8 mouse cellular contexts compared by ENCODE assay signal in genomic region chr9:66123648-66124047, GRCm38 (mm10). TPM values are rescaled to one million over a fixed set of nuclear protein-coding genes. Genes with fewer than 3 reads are reported as not detected.
DNase-seq lines count a peak whose midpoint lies in the region; ATAC-seq and TF ChIP-seq lines count a peak whose summit lies in the region.

No protein-coding gene starts in this region.

- TF ChIP-seq CTCF in CH12.LX (conservative IDR thresholded peaks at IDR 0.05 in 1 of 2, IDR thresholded peaks at IDR 0.05 in 1 of 2; ENCODE audit: low read depth in 2 of 2, low read length in 2 of 2): no peak

- peaks cover 47% of the 10 kb centered on the region for H3K4me1 ChIP-seq in heart, embryonic 13.5 days
- peaks cover 2 to 45% of the 10 kb centered on the region in 2 experiments; a peak in 2 of 4 replicates for H3K4me1 ChIP-seq in CH12.LX (ENCODE audit: control insufficient read depth in 1 of 2, insufficient read depth in 2 of 2)
- H3K4me1 ChIP-seq in forebrain, embryonic 12.5 days: peaks cover 41% of the 10 kb centered on the region
- peaks cover 78% of the 10 kb centered on the region for H3K4me1 ChIP-seq in liver, embryonic 13.5 days (replicated peaks)

- 10% methylated on average over 5 of the region's 5 CpGs for WGBS in heart, embryonic 13.5 days
- 22% methylated on average over 5 of the region's 5 CpGs for WGBS in forebrain, embryonic 12.5 days
- 4% methylated on average over 5 of the region's 5 CpGs for WGBS in liver, embryonic 13.5 days (ENCODE audit: insufficient replicate concordance)

- no peak for TF ChIP-seq RAD21 in CH12.LX (IDR thresholded peaks at IDR 0.05; ENCODE audit: low read depth, low read length)

- ATAC-seq in heart, embryonic 13.5 days (ENCODE audit: extremely low read depth, insufficient number of reproducible peaks, low FRiP score, low TSS enrichment): no peak
- no peak for ATAC-seq in forebrain, embryonic 12.5 days (ENCODE audit: low FRiP score)
- ATAC-seq in liver, embryonic 13.5 days (ENCODE audit: low read depth): no peak
- ATAC-seq in CD4-positive, CD25-positive, alpha-beta regulatory T cell, adult 4 months: no peak

- peak overlapping the region; percentile 91 for H3K4me2 ChIP-seq in heart, embryonic 13.5 days
- peak overlapping the region; percentile 96 for H3K4me2 ChIP-seq in CH12.LX (ENCODE audit: insufficient read depth, low read depth, poor library complexity, severe bottlenecking)
- peak overlapping the region; percentile 70 for H3K4me2 ChIP-seq in forebrain, embryonic 12.5 days
- H3K4me2 ChIP-seq in liver, embryonic 13.5 days: peak overlapping the region; percentile 83

- in situ Hi-C loops in CH12.LX (cut with MboI; ENCODE audit: low pct_ligation_motif_present, low pct_unique_long_range_greater_than_20kb, low sequenced_read_pairs): no loop called here

- H3K9ac ChIP-seq in heart, embryonic 13.5 days: peak overlapping the region; percentile 94
- peak overlapping the region; percentile 87 for H3K9ac ChIP-seq in CH12.LX (ENCODE audit: insufficient read depth, low read depth)
- peak overlapping the region; percentile 91 for H3K9ac ChIP-seq in forebrain, embryonic 12.5 days
- H3K9ac ChIP-seq in liver, embryonic 13.5 days: peak overlapping the region; percentile 93

- no peak for TF ChIP-seq EP300 in CH12.LX (IDR thresholded peaks at IDR 0.05; ENCODE audit: low read length)

- H3K79me2 ChIP-seq in CH12.LX (replicated peaks; ENCODE audit: control insufficient read depth, extremely low read depth, insufficient read depth, poor library complexity, severe bottlenecking): peaks cover 54% of the 10 kb centered on the region

- H3K27me3 ChIP-seq in heart, embryonic 13.5 days (replicated peaks): no peaks in the 10 kb centered on the region
- H3K27me3 ChIP-seq in CH12.LX (replicated peaks): no peaks in the 10 kb centered on the region
- no peaks in the 10 kb centered on the region for H3K27me3 ChIP-seq in forebrain, embryonic 12.5 days
- H3K27me3 ChIP-seq in liver, embryonic 13.5 days: no peaks in the 10 kb centered on the region

- peak overlapping the region; percentile 89 for H3K4me3 ChIP-seq in heart, embryonic 13.5 days
- peak overlapping the region; percentile 68 to 92 (median 86) for H3K4me3 ChIP-seq in CH12.LX (replicated peaks in 1 of 3; ENCODE audit: low read depth in 2 of 3, low read length in 2 of 3, poor library complexity in 1 of 3)
- H3K4me3 ChIP-seq in forebrain, embryonic 12.5 days (replicated peaks): peak overlapping the region; percentile 81
- H3K4me3 ChIP-seq in liver, embryonic 13.5 days (replicated peaks): peak overlapping the region; percentile 91

- no peaks in the 10 kb centered on the region for H3K9me3 ChIP-seq in heart, embryonic 13.5 days
- H3K9me3 ChIP-seq in CH12.LX (replicated peaks; ENCODE audit: low read length): no peaks in the 10 kb centered on the region
- no peaks in the 10 kb centered on the region for H3K9me3 ChIP-seq in forebrain, embryonic 12.5 days
- H3K9me3 ChIP-seq in liver, embryonic 13.5 days (replicated peaks): no peaks in the 10 kb centered on the region

- peaks cover 10% of the 10 kb centered on the region; the same call in 1 of the 2 replicates for H3K36me3 ChIP-seq in heart, embryonic 13.5 days
- H3K36me3 ChIP-seq in CH12.LX (replicated peaks in 1 of 2; ENCODE audit: control insufficient read depth in 1 of 2, insufficient read depth in 1 of 2, low read length in 1 of 2): peaks cover 8 to 29% of the 10 kb centered on the region in 2 experiments
- H3K36me3 ChIP-seq in forebrain, embryonic 12.5 days (replicated peaks): no peaks in the 10 kb centered on the region
- H3K36me3 ChIP-seq in liver, embryonic 13.5 days: peaks cover 3% of the 10 kb centered on the region; the same call in 1 of the 2 replicates

- H3K27ac ChIP-seq in heart, embryonic 13.5 days (replicated peaks): peak overlapping the region; percentile 91
- H3K27ac ChIP-seq in CH12.LX (ENCODE audit: insufficient read depth, low read depth): no peak overlapping the region
- no peak overlapping the region for H3K27ac ChIP-seq in forebrain, embryonic 12.5 days
- peak overlapping the region; percentile 93 for H3K27ac ChIP-seq in liver, embryonic 13.5 days

- DNase-seq in heart, adult 11 months: no peak
- no peak for DNase-seq in CH12.LX (ENCODE audit: extremely low read depth)
- no peak for DNase-seq in liver, embryonic 13.5 days
- no peak for DNase-seq in adrenal gland, postnatal 10 days
- no peak for DNase-seq in spleen, postnatal 36 days (ENCODE audit: low spot score in 2 of 2)

- dilution Hi-C loops in CH12.LX (cut with MboI; ENCODE audit: extremely low pct_ligation_motif_present, extremely low pct_unique_long_range_greater_than_20kb, low sequenced_read_pairs): no loop called here

- TF ChIP-seq POLR2A in CH12.LX (IDR thresholded peaks at IDR 0.05; ENCODE audit: low read depth, low read length): no peak

TF ChIP-seq in CH12.LX, 34 proteins besides CTCF, POLR2A, EP300 and RAD21:
- TF ChIP-seq UBTF (IDR thresholded peaks at IDR 0.05; ENCODE audit: low read depth, low read length) (no peak), NELFE (IDR thresholded peaks at IDR 0.05; ENCODE audit: low read depth, low read length) (no peak)

RNA-seq across cellular contexts. Expression of gene Snx1, which starts 2.7 kb away (rescaled TPM):
- 59.6 and 65.8 TPM in 2 replicates for polyA plus RNA-seq in heart, embryonic 13.5 days (2015; fragmentation: Nextera tagmentation; extraction: Ambion mirVana)
- total RNA-seq in CH12.LX (2012; rRNA removed) (86.4 and 91.4 TPM in 2 replicates), CH12.LX (2014; rRNA removed) (170 and 186 TPM in 2 replicates)
- 110 and 114 TPM in 2 replicates for polyA plus RNA-seq in CH12.LX (2012; ENCODE audit: insufficient read length, low read depth)
- 130 and 135 TPM in 2 replicates for polyA plus RNA-seq in forebrain, embryonic 12.5 days (2016; fragmentation: Nextera tagmentation; extraction: Ambion mirVana)
- 79.7 and 94.6 TPM in 2 replicates for polyA plus RNA-seq in liver, embryonic 13.5 days (2015; fragmentation: Nextera tagmentation; extraction: Ambion mirVana)
- total RNA-seq in adrenal gland, postnatal 10 days (2021): 10 to 100 TPM; 72.3 to 81.3 TPM
- 10 to 100 TPM; 94.0 to 96.9 TPM for polyA plus RNA-seq in CD4-positive, CD25-positive, alpha-beta regulatory T cell, adult 4 months (2017; shearing (Covaris generic))

RNA-seq across cellular contexts. Expression of gene Ciao2a, which starts 2.8 kb away (rescaled TPM):
- 152 and 172 TPM in 2 replicates for polyA plus RNA-seq in heart, embryonic 13.5 days (2015; fragmentation: Nextera tagmentation; extraction: Ambion mirVana)
- total RNA-seq in CH12.LX (2012; rRNA removed) (144 and 180 TPM in 2 replicates), CH12.LX (2014; rRNA removed) (359 and 411 TPM in 2 replicates)
- 197 and 246 TPM in 2 replicates for polyA plus RNA-seq in CH12.LX (2012; ENCODE audit: insufficient read length, low read depth)
- 122 and 139 TPM in 2 replicates for polyA plus RNA-seq in forebrain, embryonic 12.5 days (2016; fragmentation: Nextera tagmentation; extraction: Ambion mirVana)
- polyA plus RNA-seq in liver, embryonic 13.5 days (2015; fragmentation: Nextera tagmentation; extraction: Ambion mirVana): 196 and 222 TPM in 2 replicates
- 10 to 100 TPM; 89.9 to 97.4 TPM for total RNA-seq in adrenal gland, postnatal 10 days (2021)
- polyA plus RNA-seq in CD4-positive, CD25-positive, alpha-beta regulatory T cell, adult 4 months (2017; shearing (Covaris generic)): 100 to 1,000 TPM; 142 to 150 TPM

RNA-seq across cellular contexts. Expression of gene Dapk2, which starts 34.4 kb away (rescaled TPM):
- 4.5 and 4.6 TPM in 2 replicates for polyA plus RNA-seq in heart, embryonic 13.5 days (2015; fragmentation: Nextera tagmentation; extraction: Ambion mirVana)
- total RNA-seq in CH12.LX (2012; rRNA removed): 28.4 and 39.0 TPM in 2 replicates
- total RNA-seq in CH12.LX (2014; rRNA removed): 60.3 and 62.4 TPM in 2 replicates
- 25.2 and 26.7 TPM in 2 replicates for polyA plus RNA-seq in CH12.LX (2012; ENCODE audit: insufficient read length, low read depth)
- polyA plus RNA-seq in forebrain, embryonic 12.5 days (2016; fragmentation: Nextera tagmentation; extraction: Ambion mirVana): 6.2 and 6.9 TPM in 2 replicates
- 20.5 and 23.8 TPM in 2 replicates for polyA plus RNA-seq in liver, embryonic 13.5 days (2015; fragmentation: Nextera tagmentation; extraction: Ambion mirVana)
- 10 to 100 TPM in 1 of 2 experiments, 1 to 10 TPM in 1; 8.3 to 12.4 TPM for total RNA-seq in adrenal gland, postnatal 10 days (2021)
- polyA plus RNA-seq in CD4-positive, CD25-positive, alpha-beta regulatory T cell, adult 4 months (2017; shearing (Covaris generic)): under 1 TPM in 1 of 2 experiments, not detected in 1; 0.81 TPM

RNA-seq across cellular contexts. Expression of gene Snx22, which starts 54.1 kb away (rescaled TPM):
- polyA plus RNA-seq in heart, embryonic 13.5 days (2015; fragmentation: Nextera tagmentation; extraction: Ambion mirVana): 2.3 and 3.0 TPM in 2 replicates
- total RNA-seq in CH12.LX (2012; rRNA removed) (11.4 and 11.5 TPM in 2 replicates), CH12.LX (2014; rRNA removed) (0.11 TPM in 1 of 2 replicates, not detected in the other)
- 0.25 and 0.39 TPM in 2 replicates for polyA plus RNA-seq in CH12.LX (2012; ENCODE audit: insufficient read length, low read depth)
- 3.3 and 4.0 TPM in 2 replicates for polyA plus RNA-seq in forebrain, embryonic 12.5 days (2016; fragmentation: Nextera tagmentation; extraction: Ambion mirVana)
- 29.2 and 31.4 TPM in 2 replicates for polyA plus RNA-seq in liver, embryonic 13.5 days (2015; fragmentation: Nextera tagmentation; extraction: Ambion mirVana)
- total RNA-seq in adrenal gland, postnatal 10 days (2021): 1 to 10 TPM in 1 of 2 experiments, under 1 TPM in 1; 0.66 to 1.9 TPM
- 1 to 10 TPM; 1.5 to 2.6 TPM for polyA plus RNA-seq in CD4-positive, CD25-positive, alpha-beta regulatory T cell, adult 4 months (2017; shearing (Covaris generic))

Comparison
In these comparisons a context has a peak if more than half of its experiments do, and no peak if none do; other contexts are left out.
1. H3K27ac ChIP-seq: peak in heart, embryonic 13.5 days (single experiment) and liver, embryonic 13.5 days (single experiment); none in CH12.LX (single experiment) and forebrain, embryonic 12.5 days (single experiment).
2. Peak in every context shown above with its lines, with median percentiles within 50 percentile points of each other: H3K4me2 ChIP-seq, H3K4me3 ChIP-seq and H3K9ac ChIP-seq.